Comparison of ENCODE assay signal across 17 mouse cellular contexts in genomic region chr14:100104818-100105217, GRCm38 (mm10).
DNase-seq lines count a peak whose midpoint lies in the region; ATAC-seq lines count a peak whose summit lies in the region.
"Had no signal": no experiment of that assay in that cellular context is flagged by ENCODE, and none has a peak within 500 bp of the region (broad histone marks: within the 10 kb centered on the region; RNA-seq: fewer than 3 reads in every experiment).

No protein-coding gene starts in this region.

- H3K9ac ChIP-seq in forebrain, embryonic 12.5 days: no peak overlapping the region
- no peak overlapping the region for H3K9ac ChIP-seq in hindbrain, embryonic 15.5 days
- H3K9ac ChIP-seq in neural tube, embryonic 12.5 days: no peak overlapping the region
- H3K9ac ChIP-seq: limb, embryonic 13.5 days had no signal

- peaks cover 40% of the 10 kb centered on the region for H3K4me1 ChIP-seq in forebrain, embryonic 12.5 days
- H3K4me1 ChIP-seq in hindbrain, embryonic 15.5 days (replicated peaks): peaks cover 19% of the 10 kb centered on the region
- peaks cover 15% of the 10 kb centered on the region; the same call in 1 of the 2 replicates for H3K4me1 ChIP-seq in neural tube, embryonic 12.5 days

- DNase-seq in R1 (ENCODE audit: low read depth, low spot score): peak; percentile 21
- no peak for DNase-seq in cerebellum, adult 9-11 months
- no peak for DNase-seq in MN1 (ENCODE audit: low spot score)
- DNase-seq in spleen, postnatal 36 days (ENCODE audit: low spot score in 2 of 2): no peak
- DNase-seq: adrenal gland, postnatal 25 days; cerebellum, postnatal 14 days; heart, adult 11 months; kidney, adult 9 months; kidney, postnatal 4 days; right cerebral cortex, postnatal 14 days had no signal

- no peak overlapping the region for H3K4me2 ChIP-seq in forebrain, embryonic 12.5 days
- peak overlapping the region; percentile 14; the same call in 1 of the 2 replicates for H3K4me2 ChIP-seq in hindbrain, embryonic 15.5 days
- no peak overlapping the region for H3K4me2 ChIP-seq in neural tube, embryonic 12.5 days (replicated peaks)
- H3K4me2 ChIP-seq: limb, embryonic 13.5 days had no signal

- H3K9me3 ChIP-seq in forebrain, embryonic 12.5 days: no peaks in the 10 kb centered on the region
- H3K9me3 ChIP-seq in hindbrain, embryonic 15.5 days: no peaks in the 10 kb centered on the region
- H3K9me3 ChIP-seq in neural tube, embryonic 12.5 days: no peaks in the 10 kb centered on the region
- H3K9me3 ChIP-seq: limb, embryonic 13.5 days had no signal

- H3K4me3 ChIP-seq in forebrain, embryonic 12.5 days (replicated peaks): no peak overlapping the region
- H3K4me3 ChIP-seq in hindbrain, embryonic 15.5 days: no peak overlapping the region
- no peak overlapping the region for H3K4me3 ChIP-seq in neural tube, embryonic 12.5 days
- H3K4me3 ChIP-seq: left cerebral cortex, adult 2 months; limb, embryonic 13.5 days had no signal

- H3K36me3 ChIP-seq in forebrain, embryonic 12.5 days (replicated peaks): peaks cover 6% of the 10 kb centered on the region; the same call in 1 of the 2 replicates
- no peaks in the 10 kb centered on the region for H3K36me3 ChIP-seq in hindbrain, embryonic 15.5 days
- no peaks in the 10 kb centered on the region for H3K36me3 ChIP-seq in neural tube, embryonic 12.5 days

- 47% methylated on average over 12 of the region's 12 CpGs for WGBS in forebrain, embryonic 12.5 days
- WGBS in hindbrain, embryonic 15.5 days: 46% methylated on average over 12 of the region's 12 CpGs
- 60% methylated on average over 12 of the region's 12 CpGs for WGBS in neural tube, embryonic 12.5 days

- H3K27me3 ChIP-seq in forebrain, embryonic 12.5 days: no peaks in the 10 kb centered on the region
- no peaks in the 10 kb centered on the region for H3K27me3 ChIP-seq in hindbrain, embryonic 15.5 days
- no peaks in the 10 kb centered on the region for H3K27me3 ChIP-seq in neural tube, embryonic 12.5 days (replicated peaks)
- H3K27me3 ChIP-seq: limb, embryonic 13.5 days had no signal

- H3K27ac ChIP-seq in forebrain, embryonic 12.5 days: peak overlapping the region; percentile 70
- H3K27ac ChIP-seq in hindbrain, embryonic 15.5 days (replicated peaks): peak overlapping the region; percentile 41
- no peak overlapping the region for H3K27ac ChIP-seq in neural tube, embryonic 12.5 days
- H3K27ac ChIP-seq: left cerebral cortex, adult 2 months; limb, embryonic 13.5 days had no signal

- peak; percentile 66 for ATAC-seq in forebrain, embryonic 12.5 days (ENCODE audit: low FRiP score)
- peak; percentile 44; the same call in 1 of the 2 replicates for ATAC-seq in hindbrain, embryonic 15.5 days (ENCODE audit: low FRiP score, low read depth)
- peak; percentile 31; the same call in 1 of the 2 replicates for ATAC-seq in neural tube, embryonic 12.5 days (ENCODE audit: low FRiP score, low read depth)
- no peak for ATAC-seq in granulocyte monocyte progenitor cell, adult 5-6 weeks (replicated peaks; ENCODE audit: poor library complexity, severe bottlenecking)
- ATAC-seq: inflammation-experienced regulatory T-cells, adult 6 months had no signal
